Mouse (Mus musculus): ENCODE measurements at regions not wholly inside any gene's neighbourhood (a gene's known extent, or its start where the extent isn't known, plus 50 kb on each side); places are given as distances from the start of the nearest gene placed in this dataset.
A peak's percentile ranks its signal among the peaks of the same experiment; 100 is the strongest.

DNA sequence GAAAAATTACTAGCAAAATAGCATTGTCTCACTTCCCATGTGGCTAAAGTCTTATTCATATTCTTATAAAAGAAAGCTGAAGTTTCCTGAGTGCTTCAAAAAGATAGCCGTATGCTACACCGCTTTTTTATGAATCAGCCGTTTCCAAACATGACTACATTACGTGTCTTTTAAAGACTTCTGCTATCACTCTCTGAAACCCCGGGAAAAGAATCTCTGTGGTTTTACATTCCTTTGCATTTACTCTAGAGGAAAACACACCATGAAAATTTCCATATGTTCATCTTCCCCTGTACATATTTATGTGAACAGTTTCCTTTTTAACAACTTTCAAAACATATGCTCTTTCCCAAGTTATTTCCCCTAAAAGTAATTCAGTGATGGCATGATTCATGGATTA is 882.3 kb downstream of the Gsdmc2 start:
- no peak for DNase-seq

DNA sequence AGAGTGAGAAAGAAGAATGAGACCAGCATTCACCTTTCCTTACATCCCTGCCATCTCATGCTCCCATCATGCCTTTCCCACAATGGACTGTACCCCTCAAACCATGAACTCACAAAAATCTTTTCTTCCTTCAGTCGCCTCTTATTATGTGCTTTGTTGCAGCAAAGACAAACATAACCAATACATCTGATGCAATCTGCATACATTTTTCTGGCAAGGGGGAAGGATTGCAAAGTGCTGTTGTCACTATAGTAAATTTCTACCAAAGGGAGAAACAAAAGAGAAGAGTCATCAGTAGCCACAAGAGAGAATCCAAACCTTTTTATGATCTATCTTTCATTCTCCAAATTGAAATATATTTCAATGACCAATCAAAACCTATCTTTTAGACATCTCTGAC is 884.4 kb downstream of the Gsdmc2 start:
- DNase-seq = no peak

DNA sequence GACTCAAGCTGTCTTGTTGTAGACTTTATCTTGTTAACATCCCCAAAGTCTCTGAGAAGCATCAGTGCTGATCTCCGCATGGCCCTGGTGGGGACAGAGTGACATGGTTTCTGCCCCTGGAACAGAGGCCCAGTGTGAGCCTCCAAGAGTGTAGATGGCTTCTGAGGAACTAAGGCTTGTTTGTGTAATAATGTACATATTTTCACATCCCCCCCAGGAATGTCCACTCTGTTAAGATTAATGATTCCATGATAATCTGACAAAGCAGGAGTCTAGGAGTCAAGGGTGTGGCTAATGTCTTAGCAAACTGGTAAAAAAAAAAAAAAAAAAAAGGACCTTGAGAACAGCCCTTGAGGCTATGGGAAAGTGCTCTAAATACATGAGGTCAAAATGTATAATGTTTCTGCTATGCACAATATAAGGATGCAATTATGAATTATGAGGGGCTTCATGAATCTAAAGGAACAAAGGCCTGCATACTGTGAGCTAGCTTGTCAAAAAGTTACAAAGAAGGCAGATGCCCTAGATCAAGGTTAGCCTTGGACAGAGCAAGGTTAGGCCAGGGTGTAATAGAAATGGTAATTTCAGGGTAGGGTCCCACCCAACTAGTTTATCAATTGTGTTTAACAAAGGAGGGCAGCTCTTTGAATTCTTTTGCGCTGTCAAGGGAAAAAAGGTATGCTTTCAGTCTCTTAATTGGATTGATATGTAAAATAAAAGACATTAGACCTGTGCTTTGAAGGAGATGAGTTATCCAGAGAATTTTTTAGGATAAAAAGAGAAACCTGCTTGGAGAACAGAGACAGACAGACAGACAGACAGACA is 886.3 kb downstream of the Gsdmc2 start:
- DNase-seq = no peak

GRCm38 (mm10) chr15:62954889-62955288 is 890.1 kb downstream of the Gsdmc2 start:
- DNase-seq = no peak

DNA sequence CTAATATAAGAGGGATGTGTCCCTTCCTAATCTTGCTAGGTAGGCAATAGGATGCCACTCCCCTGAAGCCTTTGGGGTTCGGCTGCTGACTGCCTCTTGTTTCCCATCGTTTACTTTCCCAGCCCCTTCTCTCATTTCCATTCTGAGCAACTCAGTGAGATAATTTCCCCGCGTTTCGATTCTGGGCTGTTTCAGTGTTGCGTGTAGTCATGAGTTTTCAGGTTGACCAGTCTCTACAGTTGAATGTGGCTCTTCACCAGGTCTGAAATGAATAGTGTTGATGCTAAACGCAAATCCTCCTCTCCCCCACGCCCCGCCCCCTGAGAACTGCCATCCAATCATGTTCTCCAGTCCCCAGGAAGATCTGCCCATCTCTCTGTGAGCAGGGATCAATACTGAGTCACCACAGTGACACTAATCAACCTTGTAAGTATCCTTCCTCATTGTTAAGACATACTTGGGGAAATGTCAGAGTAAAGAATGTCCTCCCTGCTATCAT is 890.6 kb downstream of the Gsdmc2 start:
- no peak for DNase-seq

DNA sequence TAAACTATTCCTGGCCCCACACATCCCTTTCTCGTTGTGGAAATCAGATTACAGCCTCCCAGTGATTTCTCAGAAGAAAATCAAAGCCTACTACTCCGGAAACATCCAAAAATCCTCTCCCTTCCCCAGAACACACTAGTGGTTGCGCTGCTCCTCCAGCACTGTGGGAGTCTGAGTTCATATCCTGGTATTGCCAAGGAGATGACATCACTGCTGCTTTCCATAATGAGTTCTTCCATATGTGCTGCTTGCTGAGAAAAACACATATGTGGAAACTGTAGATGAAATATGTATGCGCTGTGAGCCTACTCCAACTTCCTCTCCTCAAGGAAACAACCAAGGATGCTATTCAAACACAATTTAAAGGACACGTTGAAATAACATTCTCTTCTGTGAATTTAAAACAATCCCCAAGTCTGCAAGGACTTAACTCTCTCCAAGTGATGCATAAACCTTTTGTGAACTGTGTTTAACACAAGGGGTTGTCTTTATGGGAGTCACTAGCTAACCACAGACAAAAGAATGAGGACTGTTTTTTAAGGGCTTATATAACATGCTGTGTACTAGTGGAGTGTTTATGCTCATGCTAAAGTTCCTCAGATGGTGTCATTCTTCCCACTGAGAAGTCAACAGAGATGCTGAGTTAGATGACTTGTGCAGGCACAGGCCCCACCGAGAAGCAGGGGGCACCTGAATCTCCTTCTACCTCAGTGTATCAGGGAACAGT is 891.6 kb downstream of the Gsdmc2 start:
- no peak for DNase-seq

GRCm38 (mm10) chr15:62952487-62953214 is 892.3 kb downstream of the Gsdmc2 start:
- no peak for DNase-seq

- no peak for DNase-seq
These were observed 905.6 kb downstream of the Gsdmc2 start for GRCm38 (mm10) chr15:62939416-62939815.

DNA sequence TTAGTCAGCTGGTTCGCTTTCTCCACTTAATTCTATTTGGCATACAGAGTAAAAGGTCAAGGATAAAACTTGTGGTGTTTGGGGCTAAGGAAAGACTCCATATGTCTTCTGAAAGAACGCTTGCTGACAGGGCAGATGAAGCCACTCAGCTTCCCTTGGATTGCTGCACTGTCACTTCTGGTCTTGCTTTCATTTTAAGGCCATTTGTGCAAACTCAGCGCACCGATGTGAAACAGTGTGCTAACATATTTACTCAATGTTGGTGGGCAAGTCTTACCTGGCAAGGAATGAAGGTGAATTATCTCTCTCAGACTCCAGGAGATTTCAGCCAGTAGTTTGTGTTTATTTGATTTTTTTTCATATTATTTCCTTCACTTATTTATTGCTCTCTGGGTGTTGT is 907.2 kb downstream of the Gsdmc2 start:
- DNase-seq = no peak

- peak; percentile 5 for DNase-seq
These were observed 910.3 kb downstream of the Gsdmc2 start for GRCm38 (mm10) chr15:62934522-62935189.

- DNase-seq = no peak
These were observed 924.5 kb downstream of the Gsdmc2 start for GRCm38 (mm10) chr15:62920520-62920919.

- DNase-seq = no peak
These were observed 925.7 kb downstream of the Gsdmc2 start for GRCm38 (mm10) chr15:62919264-62919663.

- DNase-seq = peak; percentile 6
These were observed 936.6 kb downstream of the Gsdmc2 start for GRCm38 (mm10) chr15:62908379-62908778.

DNA sequence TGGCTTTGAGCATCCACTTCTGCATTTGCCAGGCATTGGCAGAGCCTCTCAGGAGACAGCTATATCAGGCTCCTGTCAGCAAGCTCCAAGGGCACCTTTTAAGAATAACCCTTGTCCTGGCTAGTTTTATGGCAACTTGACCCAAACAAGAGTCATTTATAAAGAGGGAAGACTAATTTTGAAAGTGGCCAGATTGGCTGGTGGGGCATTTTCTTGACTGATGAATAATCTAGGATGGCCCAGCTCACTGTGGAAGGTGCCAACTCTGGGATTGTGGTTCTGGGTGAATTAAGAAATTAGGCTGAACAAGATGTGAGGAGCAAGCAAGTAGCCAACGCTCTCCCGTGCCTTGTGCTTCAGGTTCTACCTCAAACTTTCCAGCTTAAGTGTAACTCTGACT is 937.8 kb downstream of the Gsdmc2 start:
- no peak for DNase-seq

- DNase-seq = peak; percentile 26
These were observed 941.7 kb downstream of the Gsdmc2 start for GRCm38 (mm10) chr15:62903047-62903822.

DNA sequence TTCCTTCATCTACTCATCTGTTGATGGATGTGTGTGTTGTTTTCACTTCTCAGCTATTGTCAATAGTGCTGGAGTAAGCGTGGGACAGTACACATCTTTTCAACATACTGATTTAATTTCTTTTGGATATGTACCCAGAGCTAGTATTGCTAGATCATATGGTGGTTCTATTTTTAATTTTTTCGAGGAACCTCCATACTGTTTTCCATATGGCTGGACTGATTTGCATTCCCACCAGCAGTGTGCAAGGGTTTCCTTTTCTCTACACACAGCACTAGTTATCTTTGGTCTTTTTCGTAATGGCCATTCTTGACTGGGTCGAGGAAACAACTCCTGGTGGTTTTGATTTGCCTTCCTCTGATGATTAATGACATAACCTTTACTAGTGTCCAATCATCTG is 943.0 kb downstream of the Gsdmc2 start:
- DNase-seq = no peak

DNA sequence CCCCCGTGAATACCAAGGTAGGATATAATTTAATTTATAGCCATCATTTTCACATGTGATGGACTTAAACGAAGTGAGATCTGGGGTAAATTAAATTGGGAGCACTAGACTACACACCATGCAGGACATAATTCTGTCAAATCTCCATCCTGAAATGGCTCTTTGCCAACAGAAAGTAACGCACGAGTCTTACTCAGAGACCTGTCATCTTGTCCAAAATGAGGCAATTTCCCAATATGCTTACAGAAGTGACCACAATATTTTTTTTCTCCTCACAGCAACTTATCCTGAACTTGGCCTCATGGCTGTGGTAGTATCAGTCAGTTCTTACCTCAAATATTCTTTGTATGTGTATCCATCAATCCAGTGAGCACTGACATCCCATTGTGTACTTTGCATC is 955.2 kb downstream of the Gsdmc2 start:
- DNase-seq = no peak

- no peak for DNase-seq
These were observed 959.6 kb downstream of the Gsdmc2 start for GRCm38 (mm10) chr15:62885331-62885730.

GRCm38 (mm10) chr15:62871082-62871766 is 973.8 kb downstream of the Gsdmc2 start:
- DNase-seq = no peak

- no peak for DNase-seq
These were observed 982.4 kb downstream of the Gsdmc2 start for GRCm38 (mm10) chr15:62862574-62862973.

GRCm38 (mm10) chr15:62861422-62861821 is 983.6 kb downstream of the Gsdmc2 start:
- no peak for DNase-seq

Measured in liver (tissue).